Mouse (Mus musculus): Measurements from ENCODE around the gene Ppp2r5e. TPM values are rescaled to one million over a fixed set of nuclear protein-coding genes. Genes with fewer than 3 reads are reported as not detected.

The Ppp2r5e gene
- total RNA-seq, 2 experiments from 2014 or later = 76.9 to 79.3 TPM

- no peak for DNase-seq (ENCODE audit: low spot score in 2 of 2)
Measured at GRCm38 (mm10) chr12:75579076-75579475, 17.0 kb downstream of the Ppp2r5e start.

DNA sequence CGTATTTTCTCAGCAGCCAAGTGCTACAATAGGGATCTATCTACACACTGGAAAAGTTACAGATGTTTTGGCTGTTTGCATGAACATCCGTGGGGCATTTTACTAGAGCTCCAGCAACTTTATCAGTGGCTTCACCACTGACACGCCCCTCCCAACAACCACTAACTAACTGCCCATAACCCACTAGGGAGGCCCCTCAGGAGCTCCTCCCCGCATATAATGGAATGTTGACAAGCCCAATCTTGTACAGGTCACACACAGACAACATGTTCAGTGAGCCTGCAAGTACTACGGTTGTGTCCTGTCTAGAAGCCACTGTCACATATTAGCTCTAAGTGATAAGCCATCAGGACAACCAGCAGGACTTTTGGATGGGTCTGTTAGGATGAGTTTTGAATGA lies 18.8 kb downstream of the Ppp2r5e start:
- DNase-seq (ENCODE audit: low spot score in 2 of 2) = no peak

DNA sequence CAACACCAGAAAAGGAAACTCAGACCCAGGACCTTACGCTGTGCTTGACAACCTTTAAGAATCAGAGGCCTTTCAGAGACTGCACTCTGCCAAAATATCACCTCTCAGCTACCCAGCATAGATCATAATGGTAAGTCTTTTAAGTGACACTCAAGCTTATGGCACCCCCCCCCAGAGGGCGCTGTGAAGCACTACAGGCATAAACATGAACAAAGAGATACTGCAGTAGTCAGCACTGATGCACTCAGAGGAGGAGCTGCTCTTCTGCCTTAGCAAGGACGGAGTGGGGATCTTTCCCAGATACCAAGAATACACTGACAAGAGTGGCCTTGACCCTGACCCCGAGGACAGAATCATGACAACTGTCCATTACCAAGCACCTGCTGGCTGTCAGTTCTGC lies 23.8 kb downstream of the Ppp2r5e start:
- peak in 1 of 2 experiments; percentile 16 for DNase-seq (ENCODE audit: low spot score in 2 of 2)

DNA sequence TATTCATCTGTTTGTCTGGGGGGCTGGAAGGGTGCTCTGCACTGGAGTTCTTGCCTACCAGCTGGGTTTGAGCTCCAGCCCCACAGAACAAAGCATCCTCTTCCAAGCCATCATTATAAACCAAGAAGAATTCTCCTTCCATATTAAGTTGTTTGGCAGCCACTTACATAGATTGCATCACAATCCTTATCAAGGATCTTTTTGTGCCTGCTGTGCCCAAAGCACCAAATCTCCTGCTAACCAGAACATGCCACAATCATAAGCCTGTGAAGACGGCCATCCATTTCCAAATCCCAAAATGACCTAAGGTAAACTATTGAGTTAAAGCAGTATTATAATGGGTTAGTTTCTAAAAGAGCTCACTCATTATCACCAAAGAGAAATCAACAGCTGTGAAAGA lies 25.9 kb downstream of the Ppp2r5e start:
- DNase-seq (ENCODE audit: low spot score in 2 of 2) = no peak

DNA sequence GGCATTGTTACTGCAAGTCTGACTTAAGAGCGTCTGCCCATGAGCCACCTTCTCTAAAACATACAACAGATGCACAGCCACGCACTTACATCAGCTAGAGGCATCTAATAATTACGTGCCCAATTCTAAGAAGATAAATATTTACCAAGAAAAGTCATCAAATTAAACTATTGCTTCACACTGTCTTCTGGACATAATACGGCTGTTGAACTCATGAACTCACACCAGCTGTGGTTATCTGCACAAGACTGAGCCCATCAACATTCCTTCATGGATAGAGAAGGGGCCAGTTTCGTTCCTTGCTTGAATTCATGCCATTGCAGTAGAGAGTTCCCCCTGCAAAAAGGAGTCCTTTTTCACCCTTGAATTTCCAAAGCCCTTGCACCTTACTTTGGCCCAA lies 28.3 kb downstream of the Ppp2r5e start:
- no peak for DNase-seq (ENCODE audit: low spot score in 2 of 2)

DNA sequence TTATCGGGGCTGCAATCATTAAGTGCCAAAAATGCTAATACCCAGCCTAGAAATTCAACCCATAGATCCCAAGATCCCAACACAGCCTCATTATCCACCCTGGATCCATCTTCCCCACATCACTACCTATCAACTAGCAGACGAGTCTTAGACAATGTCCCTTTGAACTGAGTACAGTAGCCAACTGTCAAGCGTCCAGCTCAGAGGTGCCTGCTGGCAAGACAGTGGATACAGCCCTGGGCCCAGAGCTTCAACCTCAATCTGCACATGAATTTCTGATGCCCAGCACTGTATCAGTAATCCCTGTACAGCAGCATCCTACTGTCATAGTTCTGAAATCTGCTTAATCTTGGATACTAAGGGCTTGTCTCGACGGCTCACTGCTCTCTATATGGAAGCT lies 30.3 kb downstream of the Ppp2r5e start:
- DNase-seq (ENCODE audit: low spot score in 2 of 2) = no peak

- no peak for DNase-seq (ENCODE audit: low spot score in 2 of 2)
Measured at GRCm38 (mm10) chr12:75564498-75564897, 31.5 kb downstream of the Ppp2r5e start.

DNA sequence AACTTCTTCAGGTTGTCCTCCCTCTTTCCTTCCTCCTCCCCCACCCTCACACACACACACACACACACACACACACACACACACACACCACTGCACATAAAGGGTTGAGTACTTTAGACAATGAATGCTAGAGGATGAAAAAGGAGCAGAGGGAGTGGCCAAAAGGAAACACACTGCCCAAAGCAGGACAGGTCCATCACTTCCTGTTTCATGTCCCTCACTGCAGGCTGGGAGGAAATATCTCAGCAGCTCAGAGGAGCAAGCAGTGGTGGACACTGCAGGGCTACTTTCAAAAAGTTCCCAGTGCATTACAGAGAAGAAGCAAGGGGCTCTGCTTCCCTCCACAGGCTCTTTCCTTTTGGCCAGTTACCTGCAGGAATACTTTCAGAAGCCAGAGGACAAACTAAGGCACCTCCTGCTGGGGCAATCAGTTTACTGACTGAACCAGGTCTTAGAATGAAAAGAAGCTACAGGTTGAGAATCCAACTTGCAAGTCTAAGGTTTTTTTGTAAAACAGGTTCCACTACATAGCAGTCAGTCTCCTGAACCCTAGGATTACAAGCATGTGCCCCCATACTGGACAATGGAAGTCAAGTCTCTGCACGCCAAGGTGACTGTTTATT lies 32.9 kb downstream of the Ppp2r5e start:
- DNase-seq (ENCODE audit: low spot score in 2 of 2) = no peak

GRCm38 (mm10) chr12:75560681-75561387 lies 35.2 kb downstream of the Ppp2r5e start:
- no peak for DNase-seq (ENCODE audit: low spot score in 2 of 2)

- no peak for DNase-seq (ENCODE audit: low spot score in 2 of 2)
Measured at GRCm38 (mm10) chr12:75559196-75559595, 36.8 kb downstream of the Ppp2r5e start.

GRCm38 (mm10) chr12:75557813-75558212 lies 38.2 kb downstream of the Ppp2r5e start:
- no peak for DNase-seq (ENCODE audit: low spot score in 2 of 2)

GRCm38 (mm10) chr12:75555032-75555431 lies 41.0 kb downstream of the Ppp2r5e start:
- no peak for DNase-seq (ENCODE audit: low spot score in 2 of 2)

DNA sequence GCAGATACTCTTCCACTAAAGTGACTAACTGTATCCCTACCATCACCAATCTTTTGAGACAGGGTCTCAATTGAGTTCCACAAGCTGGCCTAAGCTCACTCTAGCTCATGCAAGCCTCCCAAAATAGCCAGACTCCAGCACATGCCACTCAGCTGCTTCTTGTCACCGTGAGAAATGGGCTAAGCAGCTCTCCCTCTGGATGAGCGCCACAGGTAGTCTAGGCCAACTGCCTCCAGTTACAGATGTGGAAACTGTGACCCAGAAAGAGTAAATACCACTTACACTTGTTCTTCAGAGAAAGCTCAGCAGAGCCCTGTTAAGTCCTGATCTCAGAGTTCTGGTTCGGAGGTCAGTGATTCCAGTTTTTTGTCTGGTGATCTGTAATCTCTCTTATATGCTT lies 43.7 kb downstream of the Ppp2r5e start:
- no peak for DNase-seq (ENCODE audit: low spot score in 2 of 2)

DNA sequence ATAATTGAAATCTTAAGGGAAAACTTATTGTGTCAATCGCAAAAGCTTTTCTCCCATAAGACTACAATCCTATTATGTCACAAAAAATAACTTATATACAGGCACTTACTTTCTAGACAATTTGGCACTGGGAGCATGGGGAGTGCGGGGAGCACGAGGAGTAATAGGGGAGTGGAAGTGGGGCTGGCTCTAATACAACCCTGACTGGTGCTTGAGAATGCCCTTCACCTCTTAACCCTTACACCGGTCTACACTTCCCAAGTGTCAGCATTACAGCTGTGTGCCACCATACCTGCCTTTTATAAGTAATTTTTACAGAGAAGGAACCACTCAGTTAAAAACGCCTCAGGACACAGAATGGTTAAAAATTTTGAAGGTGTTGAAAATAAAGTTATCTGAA lies 44.4 kb downstream of the Ppp2r5e start:
- DNase-seq (ENCODE audit: low spot score in 2 of 2) = no peak

DNA sequence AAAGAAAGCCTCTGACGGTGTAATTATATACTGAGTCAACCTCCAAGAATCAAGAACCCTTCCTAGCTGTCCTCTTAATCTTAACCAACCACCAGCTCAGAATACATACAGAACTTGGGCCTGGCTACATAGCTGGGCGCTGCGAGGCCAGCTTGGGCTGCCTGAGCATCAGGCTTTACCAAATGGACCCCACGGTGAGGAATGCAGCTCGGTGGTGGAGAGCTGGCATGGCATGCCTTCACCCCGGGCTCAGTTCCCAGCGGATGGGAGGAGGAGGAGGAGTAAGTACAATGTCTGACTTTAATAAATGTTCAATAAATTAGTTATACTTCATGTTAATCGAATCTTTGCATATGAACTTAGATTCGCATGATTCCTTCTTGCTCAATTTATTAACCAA lies 47.0 kb downstream of the Ppp2r5e start:
- DNase-seq (ENCODE audit: low spot score in 2 of 2) = no peak

DNA sequence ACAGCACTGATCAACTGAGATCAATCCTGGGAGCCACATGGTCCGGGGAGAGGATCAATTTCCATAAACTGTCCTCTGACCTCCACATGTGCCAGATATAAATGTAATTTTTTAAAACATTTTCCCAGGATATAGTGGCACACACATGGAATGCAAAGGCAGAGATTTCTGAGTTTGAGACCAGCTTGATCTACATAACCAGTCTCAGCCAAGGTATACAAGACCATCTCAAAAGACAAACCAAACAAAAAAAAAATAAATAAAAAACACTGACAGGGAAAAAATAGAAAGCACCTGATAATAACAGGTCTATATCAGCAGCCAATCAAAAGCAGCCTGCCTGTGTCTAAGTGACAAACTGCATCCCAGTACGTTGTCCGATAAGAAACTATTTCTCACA lies 48.9 kb downstream of the Ppp2r5e start:
- DNase-seq (ENCODE audit: low spot score in 2 of 2) = no peak

- DNase-seq (ENCODE audit: low spot score in 2 of 2) = no peak
Measured at GRCm38 (mm10) chr12:75546241-75546640, 49.8 kb downstream of the Ppp2r5e start.

DNA sequence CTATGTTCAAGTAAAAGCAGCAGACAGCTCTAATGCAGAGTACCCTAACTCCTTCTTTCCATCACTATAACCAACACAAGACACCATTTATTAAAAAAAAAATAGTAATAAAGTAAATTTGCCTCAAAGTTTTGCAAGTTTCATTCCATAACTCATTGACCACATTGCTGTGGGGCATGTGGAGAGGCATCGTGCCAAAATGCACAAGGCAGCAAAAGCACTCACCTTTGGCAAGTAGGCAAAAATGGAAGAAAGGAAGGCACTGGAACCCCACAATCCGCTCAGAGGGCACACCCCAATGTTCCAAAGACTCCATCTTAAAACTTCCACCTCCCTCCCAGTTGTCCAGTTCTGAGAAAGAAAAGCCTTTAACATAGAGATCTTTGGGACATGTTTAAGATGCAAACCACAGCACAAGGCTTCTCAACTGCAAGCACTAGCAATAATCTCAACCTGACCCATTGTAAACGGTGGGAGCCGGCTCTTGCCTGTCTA lies 50.6 kb downstream of the Ppp2r5e start:
- DNase-seq (ENCODE audit: low spot score in 2 of 2) = no peak

- DNase-seq (ENCODE audit: low spot score in 2 of 2) = no peak
Measured at GRCm38 (mm10) chr12:75544666-75545065, 51.4 kb downstream of the Ppp2r5e start.

DNA sequence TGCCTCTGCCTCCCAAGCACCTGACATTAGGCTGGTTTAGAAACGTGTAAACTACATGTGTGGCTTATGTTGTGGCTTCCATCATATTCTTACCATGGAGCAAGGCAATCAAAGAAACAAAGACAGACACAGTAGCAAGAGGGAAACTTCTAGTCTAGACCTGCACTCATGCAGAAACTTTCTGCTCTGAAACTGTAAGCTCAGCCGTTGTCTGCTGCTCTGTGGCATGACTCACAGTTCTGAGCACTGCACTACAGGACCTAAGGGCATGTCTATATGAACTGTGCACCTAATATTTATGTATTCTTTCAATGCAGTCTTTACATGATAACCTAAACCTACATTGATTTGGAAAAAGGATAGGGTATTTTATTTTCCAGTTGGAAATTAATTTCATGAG lies 51.8 kb downstream of the Ppp2r5e start:
- no peak for DNase-seq (ENCODE audit: low spot score in 2 of 2)

- no peak for DNase-seq (ENCODE audit: low spot score in 2 of 2)
Measured at GRCm38 (mm10) chr12:75543346-75543745, 52.7 kb downstream of the Ppp2r5e start.

DNA sequence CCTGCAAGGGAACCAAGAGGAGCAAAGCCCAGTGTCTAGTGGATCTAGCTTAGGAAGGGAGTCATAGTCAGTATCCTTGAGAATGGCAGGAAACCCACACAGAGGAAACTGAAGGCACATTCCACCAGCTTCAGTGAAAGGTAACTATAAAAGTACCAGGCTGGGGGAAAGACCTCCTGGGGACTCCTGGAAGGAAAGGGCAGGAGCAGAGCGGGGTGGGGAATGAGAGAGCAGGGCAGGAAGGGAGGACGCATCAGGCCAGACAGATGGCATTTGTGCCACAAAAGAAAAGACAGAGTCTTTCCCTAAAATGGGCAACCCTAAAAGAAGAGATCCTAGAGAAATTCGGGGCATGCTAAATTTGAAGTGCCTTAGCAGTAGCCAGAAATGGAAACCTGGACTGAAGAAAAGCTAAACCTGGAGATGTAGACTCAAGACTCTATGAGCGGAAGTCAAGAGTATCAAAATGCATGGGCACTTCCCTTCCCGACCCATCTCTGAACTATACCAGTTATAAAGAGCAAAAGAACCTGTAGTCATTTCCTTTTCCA lies 55.3 kb downstream of the Ppp2r5e start:
- DNase-seq (ENCODE audit: low spot score in 2 of 2) = peak in 1 of 2 experiments; percentile 19

DNA sequence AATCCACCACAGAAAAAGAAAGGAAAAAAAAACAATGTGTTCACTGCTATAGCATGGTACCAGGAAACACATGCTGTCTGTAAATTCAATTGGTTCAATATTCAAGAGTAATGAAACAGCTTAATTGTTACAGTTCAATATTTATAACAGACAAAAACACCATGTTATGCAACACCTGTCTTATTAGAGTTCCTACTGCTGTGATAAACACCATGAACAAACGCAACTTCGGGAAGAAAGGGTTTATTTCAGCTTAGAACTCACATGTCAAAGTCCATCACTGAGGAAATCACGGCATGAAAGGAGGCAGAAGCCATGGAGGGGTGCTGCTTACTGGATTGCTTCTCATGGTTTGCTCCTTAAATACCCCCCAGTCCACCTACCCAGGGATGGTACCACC lies 56.8 kb downstream of the Ppp2r5e start:
- DNase-seq (ENCODE audit: low spot score in 2 of 2) = no peak

All from left cerebral cortex, adult 18-20 months (tissue).